Mouse (Mus musculus) forebrain, embryonic 15.5 days (tissue): Measurements from ENCODE around the gene Tbc1d10c. TPM values are rescaled to one million over a fixed set of nuclear protein-coding genes. Genes with fewer than 3 reads are reported as not detected.

Source experiments
- ATAC-seq: fragments of 200-750 bp; cut with Nextera tagmentation; replicated peaks from 2 replicates; pipeline ENCODE4 v1.8.0; 2017; ENCODE audit warnings: mild to moderate bottlenecking, moderate TSS enrichment, moderate library complexity
- H3K27ac ChIP-seq: fragments of 300-500 bp; sonication (generic); replicated peaks from 2 replicates; pipeline ENCODE4 v1.5.1; 2015; ENCODE audit warnings: mild to moderate bottlenecking, inconsistent platforms
- H3K27me3 ChIP-seq: fragments of 300-500 bp; sonication (generic); 2 replicates; pipeline ENCODE4 v1.6.1; 2015; ENCODE audit warnings: inconsistent platforms
- H3K36me3 ChIP-seq: fragments of 300-500 bp; sonication (generic); 2 replicates; pipeline ENCODE4 v1.6.1; 2015; ENCODE audit warnings: mild to moderate bottlenecking, inconsistent platforms
- H3K4me1 ChIP-seq: fragments of 300-500 bp; sonication (generic); 2 replicates; pipeline ENCODE4 v1.6.1; 2015; ENCODE audit warnings: inconsistent platforms
- H3K4me2 ChIP-seq: fragments of 300-500 bp; sonication (generic); replicated peaks from 2 replicates; pipeline ENCODE4 v1.6.1; 2015; ENCODE audit warnings: mild to moderate bottlenecking, inconsistent platforms
- H3K4me3 ChIP-seq: fragments of 300-500 bp; sonication (generic); 2 replicates; pipeline ENCODE4 v1.5.1; 2015; ENCODE audit warnings: mild to moderate bottlenecking, inconsistent platforms
- H3K9ac ChIP-seq: fragments of 300-500 bp; sonication (generic); replicated peaks from 2 replicates; pipeline ENCODE4 v1.6.1; 2015; ENCODE audit warnings: mild to moderate bottlenecking, inconsistent platforms
- H3K9me3 ChIP-seq: fragments of 300-500 bp; sonication (generic); 2 replicates; pipeline ENCODE4 v1.6.1; 2016; ENCODE audit warnings: inconsistent platforms
- WGBS: fragments of 180-500 bp; shearing (Covaris S2); methylation state at CpG from one replicate; pipeline ENCODE4 v1.1.7; 2015; ENCODE audit warnings: mixed read lengths; 5-methylcytosine and 5-hydroxymethylcytosine counted together
- polyA plus RNA-seq: library from polyadenylated mRNA; unstranded; fragments of >200 nt; fragmentation: Nextera tagmentation; extraction: Ambion mirVana; gene quantifications from 2 replicates; pipeline ENCODE4 v1.2.1, GENCODE M21; 2015

Tbc1d10c gene
- polyA plus RNA-seq, 1 experiment from 2014 or later, result 0.70 TPM

DNA sequence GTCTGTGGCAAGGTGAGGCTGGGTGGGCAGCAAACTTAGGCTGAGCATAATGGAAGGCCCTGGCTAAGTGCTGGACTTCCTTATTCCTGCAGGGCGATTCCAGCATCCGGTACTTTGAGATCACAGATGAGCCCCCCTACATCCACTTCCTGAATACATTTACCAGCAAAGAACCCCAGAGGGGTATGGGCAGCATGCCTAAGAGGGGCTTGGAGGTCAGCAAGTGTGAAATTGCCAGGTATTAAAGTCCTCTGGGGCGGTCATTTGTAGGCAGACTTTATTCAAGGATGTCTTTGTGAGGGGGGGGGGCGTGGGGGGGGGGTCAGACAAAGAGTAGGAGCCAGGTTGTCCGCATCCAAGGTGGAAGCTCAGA lies 39.6 kb downstream of the Tbc1d10c start:
- ATAC-seq, result no peak
- peaks cover 10% of the 10 kb centered on the region for H3K36me3 ChIP-seq
- peaks cover 24% of the 10 kb centered on the region for H3K4me1 ChIP-seq
- 60% methylated on average over 5 of the region's 5 CpGs for WGBS
- H3K9me3 ChIP-seq, result no peaks in the 10 kb centered on the region
- H3K9ac ChIP-seq, result no peak overlapping the region
- H3K4me2 ChIP-seq, result no peak overlapping the region
- no peak overlapping the region for H3K4me3 ChIP-seq
- no peaks in the 10 kb centered on the region for H3K27me3 ChIP-seq
- H3K27ac ChIP-seq, result no peak overlapping the region

DNA sequence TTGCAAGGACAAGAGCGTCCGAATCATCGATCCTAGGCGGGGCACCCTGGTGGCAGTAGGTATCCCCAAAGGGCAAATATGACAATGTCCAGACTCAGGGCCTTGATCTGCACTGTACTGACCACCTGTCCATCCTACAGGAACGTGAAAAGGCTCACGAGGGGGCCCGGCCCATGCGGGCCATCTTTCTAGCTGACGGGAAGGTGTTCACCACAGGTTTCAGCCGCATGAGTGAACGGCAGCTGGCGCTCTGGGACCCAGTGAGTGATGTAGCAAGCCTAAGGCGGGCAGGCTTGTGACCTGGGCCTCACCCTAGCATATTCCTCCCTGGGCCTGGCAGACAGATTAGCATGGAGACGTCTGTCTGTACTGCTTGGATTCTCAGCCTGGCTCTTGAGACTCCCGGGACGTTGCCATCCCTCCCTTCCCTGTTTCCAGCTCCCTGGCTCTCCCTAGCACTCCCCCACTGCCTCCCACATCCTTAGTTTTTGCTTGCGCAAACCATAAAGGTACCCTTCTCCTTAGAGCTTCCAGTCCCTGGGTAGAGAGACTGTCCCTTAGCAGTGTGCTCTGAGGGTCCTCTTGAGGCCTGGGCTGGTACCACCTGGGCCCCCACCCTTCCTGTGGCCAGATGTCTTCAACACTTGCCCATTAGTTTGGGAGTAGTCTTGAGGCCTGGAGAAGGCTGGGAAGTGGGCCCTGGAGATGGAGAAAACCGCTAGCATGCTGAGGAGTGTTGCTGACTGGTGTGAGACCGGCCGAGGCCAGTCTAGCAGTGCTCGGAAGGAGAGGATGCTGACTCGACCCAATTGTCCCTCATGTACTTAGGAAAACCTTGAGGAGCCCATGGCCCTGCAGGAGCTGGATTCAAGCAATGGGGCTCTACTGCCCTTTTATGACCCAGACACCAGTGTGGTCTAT lies 40.3 kb downstream of the Tbc1d10c start:
- no peak overlapping the region for H3K4me3 ChIP-seq
- peaks cover 6% of the 10 kb centered on the region for H3K36me3 ChIP-seq
- no peaks in the 10 kb centered on the region for H3K27me3 ChIP-seq
- no peak overlapping the region for H3K9ac ChIP-seq
- 92% methylated on average over 22 of the region's 22 CpGs for WGBS
- H3K4me1 ChIP-seq, result peaks cover 24% of the 10 kb centered on the region
- no peak overlapping the region for H3K27ac ChIP-seq
- H3K4me2 ChIP-seq, result no peak overlapping the region
- ATAC-seq, result no peak
- no peaks in the 10 kb centered on the region for H3K9me3 ChIP-seq

DNA sequence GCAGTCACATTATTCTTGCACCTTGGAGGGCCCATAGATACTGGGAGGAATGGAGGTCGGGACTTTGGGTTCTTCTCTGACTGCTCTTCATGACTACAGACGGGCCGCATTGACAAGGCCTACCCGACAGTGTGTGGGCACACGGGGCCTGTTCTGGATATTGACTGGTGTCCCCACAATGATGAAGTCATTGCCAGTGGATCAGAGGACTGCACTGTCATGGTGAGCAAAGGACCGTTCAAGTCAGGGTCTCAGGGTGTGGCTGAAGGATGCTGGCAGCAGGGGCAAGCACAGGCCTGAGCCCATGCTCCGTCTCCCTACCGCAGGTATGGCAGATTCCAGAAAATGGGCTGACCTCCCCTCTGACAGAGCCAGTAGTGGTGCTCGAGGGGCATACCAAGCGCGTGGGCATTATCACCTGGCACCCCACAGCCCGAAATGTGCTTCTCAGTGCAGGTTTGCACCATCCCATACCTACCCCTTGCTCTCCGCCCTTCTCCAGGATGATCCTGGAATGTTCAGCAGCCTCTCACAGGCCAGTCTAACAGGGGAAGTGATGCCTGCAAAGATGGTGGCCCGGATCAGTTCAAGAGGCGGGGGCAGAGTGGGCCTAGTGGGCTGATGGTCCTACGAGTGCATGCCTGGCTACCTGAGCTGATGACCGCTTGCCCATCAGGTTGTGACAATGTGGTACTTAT lies 41.2 kb downstream of the Tbc1d10c start:
- Histone ChIP-seq H3K4me2 (0 out of 2 replicates have a peak overlapping the region, but pooled peaks have one; percentile 65), H3K4me1 (peaks cover 24% of the 10 kb centered on the region), H3K27ac (no peak overlapping the region), H3K36me3 (peaks cover 6% of the 10 kb centered on the region), H3K27me3 (no peaks in the 10 kb centered on the region), H3K9me3 (no peaks in the 10 kb centered on the region), H3K4me3 (no peak overlapping the region), H3K9ac (no peak overlapping the region)
- 92% methylated on average over 17 of the region's 17 CpGs for WGBS
- ATAC-seq, result no peak

GRCm38 (mm10) chr19:4149283-4149682 lies 41.8 kb downstream of the Tbc1d10c start:
- Histone ChIP-seq H3K4me3 (peak overlapping the region; percentile 70), H3K9me3 (no peaks in the 10 kb centered on the region), H3K4me1 (peaks cover 24% of the 10 kb centered on the region), H3K27ac (no peak overlapping the region), H3K27me3 (no peaks in the 10 kb centered on the region), H3K9ac (peak overlapping the region; percentile 68; the same call in 1 of the 2 replicates), H3K4me2 (peak overlapping the region; percentile 65), H3K36me3 (peaks cover 6% of the 10 kb centered on the region)
- 90% methylated on average over 11 of the region's 11 CpGs for WGBS
- no peak for ATAC-seq

- Histone ChIP-seq H3K4me1 (peaks cover 24% of the 10 kb centered on the region), H3K4me3 (peak overlapping the region; percentile 70), H3K27me3 (no peaks in the 10 kb centered on the region), H3K27ac (peak overlapping the region; percentile 53), H3K36me3 (peaks cover 6% of the 10 kb centered on the region), H3K4me2 (peak overlapping the region; percentile 65), H3K9me3 (no peaks in the 10 kb centered on the region), H3K9ac (peak overlapping the region; percentile 68)
- ATAC-seq, result peak; percentile 15
- WGBS, result 4% methylated on average over 8 of the region's 8 CpGs
These were observed 42.3 kb downstream of the Tbc1d10c start for GRCm38 (mm10) chr19:4148819-4149218.

DNA sequence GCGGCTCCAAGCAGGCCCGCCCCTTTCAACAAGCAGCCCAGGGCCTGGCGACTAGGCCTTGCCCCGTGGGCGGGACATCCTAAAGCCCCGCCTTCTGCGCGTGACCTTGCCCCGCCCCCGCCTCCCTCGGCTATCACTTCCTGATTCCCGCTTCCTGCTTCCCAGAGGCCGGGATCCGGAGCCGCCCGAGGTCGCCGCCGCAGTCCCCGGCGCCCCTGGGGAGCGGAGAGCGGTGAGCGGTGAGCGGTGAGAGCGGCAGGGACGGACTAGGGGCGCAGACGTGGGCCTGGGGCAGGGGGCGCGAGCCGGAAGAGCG lies 42.6 kb downstream of the Tbc1d10c start, which contains the start of gene Coro1b:
TSS of gene Coro1b (plus strand) at position 129 of the 316 bp plus-strand sequence.
- H3K27ac ChIP-seq, result peak within 1 kb of the TSS; percentile 53
- peak; percentile 96 for ATAC-seq
- no peaks in the 10 kb centered on the region for H3K27me3 ChIP-seq
- H3K4me2 ChIP-seq, result peak within 1 kb of the TSS; percentile 65
- under 1% methylated on average over 29 of the region's 33 CpGs for WGBS
- peaks cover 6% of the 10 kb centered on the region for H3K36me3 ChIP-seq
- H3K4me1 ChIP-seq, result peaks cover 24% of the 10 kb centered on the region
- H3K9ac ChIP-seq, result peak within 1 kb of the TSS; percentile 68
- H3K4me3 ChIP-seq, result peak within 1 kb of the TSS; percentile 70
- H3K9me3 ChIP-seq, result no peaks in the 10 kb centered on the region

DNA sequence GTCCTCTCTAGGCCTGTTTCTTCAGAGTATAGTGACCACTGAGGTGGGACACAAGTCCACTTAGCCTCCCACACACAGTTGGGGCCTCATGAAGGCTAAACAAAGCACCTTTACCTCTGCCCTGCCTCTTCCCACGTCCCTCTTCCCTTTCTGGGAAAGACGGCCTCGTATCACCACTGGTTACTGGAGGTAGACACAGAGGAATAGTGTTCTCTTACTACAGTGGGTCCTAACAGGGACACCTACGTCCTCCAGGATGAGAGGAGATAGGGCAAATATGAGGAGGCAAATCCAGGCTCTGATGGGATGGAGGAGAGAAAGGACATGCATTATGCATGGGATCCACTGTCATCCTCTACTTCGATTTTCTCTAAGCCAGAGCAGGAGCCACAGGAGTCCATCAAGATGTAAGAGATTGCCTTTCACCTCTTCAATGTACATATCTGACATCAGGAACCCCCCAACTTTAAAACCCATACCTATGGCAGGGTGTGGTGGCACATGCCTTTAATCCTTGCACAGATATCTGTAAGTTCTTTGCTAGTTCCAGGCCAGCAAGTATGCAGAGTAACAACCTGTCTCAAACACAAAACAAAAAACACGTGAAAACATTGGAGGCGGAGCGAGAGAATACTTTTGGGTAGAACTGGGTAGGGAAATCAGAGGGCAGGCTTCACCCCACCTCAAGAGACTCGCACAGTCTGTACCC lies 43.1 kb downstream of the Tbc1d10c start:
- peak overlapping the region; percentile 68 for H3K9ac ChIP-seq
- H3K4me1 ChIP-seq, result peaks cover 24% of the 10 kb centered on the region
- H3K4me2 ChIP-seq, result peak overlapping the region; percentile 65
- no peaks in the 10 kb centered on the region for H3K27me3 ChIP-seq
- peak overlapping the region; percentile 38 for H3K27ac ChIP-seq
- H3K4me3 ChIP-seq, result peak overlapping the region; percentile 70
- peaks cover 6% of the 10 kb centered on the region for H3K36me3 ChIP-seq
- no peaks in the 10 kb centered on the region for H3K9me3 ChIP-seq
- ATAC-seq, result peak; percentile 26
- 36% methylated on average over 9 of the region's 9 CpGs for WGBS

DNA sequence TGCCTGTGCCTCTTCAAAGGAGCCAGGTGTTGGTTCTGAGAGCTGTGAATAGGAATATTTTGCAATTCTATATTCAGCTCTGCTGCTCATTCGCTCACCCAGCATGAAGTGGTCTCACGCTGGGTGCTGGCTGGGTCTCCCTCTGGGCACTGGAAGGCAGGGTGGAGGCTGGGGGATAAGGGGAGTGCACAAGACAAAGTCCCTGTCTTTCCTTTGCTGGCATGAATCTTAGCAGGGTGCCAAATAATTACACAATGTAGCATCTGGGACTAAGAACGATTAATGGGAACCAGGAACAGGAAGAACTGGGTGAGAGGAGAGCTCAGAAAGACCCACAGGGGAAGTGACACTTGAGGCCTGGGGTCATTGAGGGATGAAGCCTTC lies 44.1 kb downstream of the Tbc1d10c start:
- Histone ChIP-seq H3K4me1 (peaks cover 24% of the 10 kb centered on the region), H3K4me3 (no peak overlapping the region), H3K4me2 (no peak overlapping the region), H3K9me3 (no peaks in the 10 kb centered on the region), H3K27ac (0 out of 2 replicates have a peak overlapping the region, but pooled peaks have one; percentile 38), H3K9ac (no peak overlapping the region), H3K27me3 (no peaks in the 10 kb centered on the region), H3K36me3 (peaks cover 6% of the 10 kb centered on the region)
- no peak for ATAC-seq
- WGBS, result 54% methylated on average over 3 of the region's 3 CpGs

DNA sequence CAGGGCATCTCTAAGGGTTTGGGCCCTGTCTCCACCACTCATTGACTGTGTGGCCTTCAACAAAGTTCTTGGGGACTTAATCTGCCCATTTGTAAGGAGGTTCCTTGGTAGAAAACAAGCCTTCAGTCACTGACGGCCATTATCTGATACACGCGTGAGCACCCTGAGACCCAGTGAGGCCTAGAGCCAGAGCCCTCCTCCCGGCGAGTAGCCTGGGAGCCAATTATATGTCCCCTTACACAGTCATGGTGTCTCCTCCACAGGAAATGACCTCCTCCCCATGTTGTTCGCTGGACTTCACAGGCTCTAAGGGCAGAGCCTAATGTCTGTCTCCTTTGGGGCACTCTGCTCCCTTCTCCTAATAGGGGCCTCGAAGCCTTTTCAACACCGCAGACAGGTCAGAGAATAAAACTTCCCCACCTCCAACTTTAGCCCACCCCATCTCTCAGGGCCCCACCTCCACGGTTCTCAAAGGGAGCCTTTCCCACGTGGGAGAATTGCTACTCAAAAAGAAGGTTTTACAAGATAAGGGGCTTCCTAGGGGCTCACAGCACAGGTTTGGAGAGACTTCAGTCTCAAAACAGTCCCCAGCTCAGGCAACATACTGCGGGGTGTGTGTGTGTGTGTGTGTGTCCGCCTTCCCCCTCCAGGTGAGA lies 44.6 kb downstream of the Tbc1d10c start:
- no peak for ATAC-seq
- Histone ChIP-seq H3K4me2 (no peak overlapping the region), H3K4me1 (peaks cover 24% of the 10 kb centered on the region), H3K9me3 (no peaks in the 10 kb centered on the region), H3K4me3 (no peak overlapping the region), H3K9ac (no peak overlapping the region), H3K27ac (no peak overlapping the region), H3K27me3 (no peaks in the 10 kb centered on the region), H3K36me3 (peaks cover 6% of the 10 kb centered on the region)
- WGBS, result 67% methylated on average over 12 of the region's 12 CpGs

- no peak overlapping the region for H3K4me3 ChIP-seq
- 78% methylated on average over 5 of the region's 5 CpGs for WGBS
- H3K27me3 ChIP-seq, result no peaks in the 10 kb centered on the region
- H3K4me1 ChIP-seq, result peaks cover 24% of the 10 kb centered on the region
- no peak overlapping the region for H3K4me2 ChIP-seq
- H3K9me3 ChIP-seq, result no peaks in the 10 kb centered on the region
- H3K9ac ChIP-seq, result no peak overlapping the region
- H3K27ac ChIP-seq, result no peak overlapping the region
- ATAC-seq, result no peak
- peaks cover 1% of the 10 kb centered on the region for H3K36me3 ChIP-seq
These were observed 45.1 kb downstream of the Tbc1d10c start for GRCm38 (mm10) chr19:4145936-4146335.

GRCm38 (mm10) chr19:4144550-4145498 lies 46.3 kb downstream of the Tbc1d10c start:
- ATAC-seq, result no peak

More at GRCm38 (mm10) chr19:4144550-4145498, 46.3 kb downstream of the Tbc1d10c start:
- Histone ChIP-seq H3K27ac (no peak overlapping the region), H3K4me2 (no peak overlapping the region), H3K4me3 (no peak overlapping the region), H3K9ac (no peak overlapping the region), H3K9me3 (no peaks in the 10 kb centered on the region), H3K27me3 (no peaks in the 10 kb centered on the region), H3K36me3 (no peaks in the 10 kb centered on the region), H3K4me1 (peaks cover 19% of the 10 kb centered on the region)
- 86% methylated on average over 16 of the region's 16 CpGs for WGBS
